Mouse (Mus musculus): ENCODE results near the gene S1pr5.

- TF ChIP-seq POLR2A (IDR thresholded peaks at IDR 0.05; ENCODE audit: insufficient read depth, low read depth, low read length) = no peak
- TF ChIP-seq CTCF (IDR thresholded peaks at IDR 0.05; ENCODE audit: insufficient read depth, low read depth, low read length) = no peak
Observed at GRCm38 (mm10) chr9:21245113-21245487, 3.1 kb downstream of the S1pr5 start.
